Mouse (Mus musculus): ENCODE results near the gene B4galt5.

Gene B4galt5

DNA sequence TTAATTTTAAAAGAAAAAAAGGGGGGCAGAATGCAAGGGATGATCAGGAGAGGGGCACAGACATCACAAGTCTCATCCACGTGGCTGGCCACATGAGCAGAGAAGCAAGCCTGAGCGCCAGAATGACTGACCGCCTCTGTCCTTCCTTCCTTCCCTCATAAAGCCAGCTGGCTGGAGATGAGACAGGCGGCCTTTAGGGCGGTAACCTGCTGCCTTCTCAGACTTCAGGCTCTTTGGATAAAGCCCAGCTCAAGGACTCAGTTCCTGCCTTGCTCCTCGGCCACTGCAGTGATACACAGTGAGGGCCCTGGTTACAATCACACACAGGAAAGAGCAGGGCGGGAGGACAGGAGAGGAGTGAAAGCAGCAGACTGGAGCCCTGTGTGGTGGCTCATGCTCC is 94.8 kb downstream of the B4galt5 start:
- DNase-seq (ENCODE audit: low spot score in 2 of 2): no peak

DNA sequence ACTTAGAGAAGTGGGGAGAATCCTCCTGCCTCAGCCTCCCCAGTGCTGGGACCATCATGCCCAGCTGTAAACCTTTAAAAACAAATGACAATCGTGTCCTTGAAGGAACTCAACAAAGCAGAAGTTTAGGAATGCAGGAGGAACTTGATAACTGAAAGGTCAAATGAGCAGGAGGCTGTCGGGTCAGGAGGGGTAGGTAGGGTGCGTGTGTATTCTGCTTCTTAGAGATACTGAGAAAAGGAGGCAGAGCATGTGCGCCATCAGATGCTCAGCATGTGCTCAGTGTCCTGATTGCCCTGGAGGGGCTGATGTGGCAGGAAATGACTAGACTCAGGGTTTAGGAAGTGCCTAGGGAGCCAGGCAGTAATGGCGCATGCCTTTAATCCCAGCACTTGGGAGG is 95.5 kb downstream of the B4galt5 start:
- no peak for DNase-seq (ENCODE audit: low spot score in 2 of 2)

GRCm38 (mm10) chr2:167252057-167252687 is 96.8 kb downstream of the B4galt5 start:
- DNase-seq (ENCODE audit: low spot score in 2 of 2): no peak

- no peak for DNase-seq (ENCODE audit: low spot score in 2 of 2)
These were observed 98.1 kb downstream of the B4galt5 start for GRCm38 (mm10) chr2:167250736-167251337.

DNA sequence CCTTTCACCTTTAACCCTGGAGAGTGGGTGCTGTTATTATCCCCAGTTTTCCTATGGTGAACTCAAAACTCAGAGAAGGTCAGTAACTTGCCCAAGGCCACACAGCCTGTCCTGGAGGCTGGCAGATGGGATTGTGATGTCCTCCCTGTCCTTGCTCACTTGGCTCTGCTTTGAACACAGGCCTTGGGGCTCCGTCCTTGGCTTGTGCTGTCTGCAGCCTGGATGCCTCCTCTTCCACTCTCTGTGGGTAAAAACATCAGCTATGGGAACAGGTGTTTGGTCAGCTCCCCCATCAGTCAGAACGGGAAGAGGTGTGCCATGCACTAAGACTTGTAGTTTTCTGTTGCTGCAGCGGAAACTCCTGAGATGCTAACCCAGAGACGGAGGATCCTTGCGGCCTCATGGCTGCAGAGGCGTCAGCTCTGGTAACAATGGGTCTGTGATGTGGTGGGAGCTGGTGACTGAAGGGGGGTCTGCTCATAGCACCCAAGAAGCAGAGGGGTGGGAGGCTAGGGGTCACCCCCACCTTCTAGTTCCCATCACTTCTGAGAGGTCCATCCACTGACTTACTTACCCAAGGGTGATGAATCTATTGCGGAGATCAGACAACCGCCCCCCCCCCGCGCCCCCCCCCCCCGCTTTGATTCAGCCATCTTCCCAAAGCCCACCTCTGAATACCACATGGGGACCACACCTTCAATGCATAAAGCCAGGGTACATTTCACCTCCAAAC is 98.8 kb downstream of the B4galt5 start:
- no peak for DNase-seq (ENCODE audit: low spot score in 2 of 2)

GRCm38 (mm10) chr2:167249591-167249990 is 99.4 kb downstream of the B4galt5 start:
- no peak for DNase-seq (ENCODE audit: low spot score in 2 of 2)
